ENCODE assay signal across 14 mouse cellular contexts in the genomic region with DNA sequence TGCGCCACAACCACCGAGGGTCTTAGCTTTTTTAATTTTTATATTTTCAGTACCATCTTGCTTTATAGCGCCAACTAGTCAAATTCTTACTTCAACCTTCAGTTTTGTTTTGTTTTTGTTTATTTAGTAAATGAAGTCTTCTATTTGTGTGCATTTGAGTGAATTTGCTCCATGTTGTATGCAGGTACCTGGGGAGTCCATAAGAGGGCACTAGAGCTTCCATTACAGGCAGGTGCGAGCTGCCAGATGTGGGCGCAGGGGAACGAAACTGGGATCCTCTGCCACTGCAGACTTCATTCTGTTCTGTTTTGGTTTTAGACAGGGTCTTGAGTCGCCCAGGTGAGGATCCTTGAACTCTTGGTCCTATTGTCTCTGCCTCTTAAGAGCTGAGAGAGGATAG. TPM values are rescaled to one million over a fixed set of nuclear protein-coding genes. Genes with fewer than 3 reads are reported as not detected.
DNase-seq lines count a peak whose midpoint lies in the region; ATAC-seq and TF ChIP-seq lines count a peak whose summit lies in the region.
"Had no signal": no experiment of that assay in that cellular context is flagged by ENCODE, and none has a peak within 500 bp of the region (broad histone marks: within the 10 kb centered on the region; RNA-seq: fewer than 3 reads in every experiment).

No protein-coding gene starts in this region.

- 0 out of 2 replicates have a peak, but pooled peaks cover 6% of the 10 kb centered on the region for H3K36me3 ChIP-seq in heart, postnatal 0 days (replicated peaks; ENCODE audit: control insufficient read depth, insufficient read depth, low read length)
- peaks cover 5% of the 10 kb centered on the region for H3K36me3 ChIP-seq in heart, embryonic 10.5 days
- H3K36me3 ChIP-seq in midbrain, postnatal 0 days (ENCODE audit: insufficient read depth, low read length), result peaks cover 4% of the 10 kb centered on the region; the same call in 1 of the 2 replicates
- H3K36me3 ChIP-seq in midbrain, embryonic 10.5 days, result peaks cover 8% of the 10 kb centered on the region
- H3K36me3 ChIP-seq in splenic B cell, adult 2 months (ENCODE audit: control insufficient read depth, insufficient read depth, low read length, poor library complexity, severe bottlenecking), result 0 out of 2 replicates have a peak, but pooled peaks cover 1% of the 10 kb centered on the region

- 90% methylated on average over 7 of the region's 7 CpGs for WGBS in heart, postnatal 0 days
- WGBS in heart, embryonic 10.5 days, result 85% methylated on average over 7 of the region's 7 CpGs
- 91% methylated on average over 7 of the region's 7 CpGs for WGBS in midbrain, postnatal 0 days
- whole genome bisulfite sequencing in midbrain, embryonic 10.5 days, result 91% methylated on average over 7 of the region's 7 CpGs

- no peak for DNase-seq in heart, postnatal 0 days (ENCODE audit: low spot score)
- DNase-seq in heart, embryonic 10.5 days (ENCODE audit: low spot score), result no peak
- no peak for DNase-seq in midbrain, postnatal 0 days (ENCODE audit: low spot score)
- DNase-seq in midbrain, embryonic 10.5 days (ENCODE audit: low spot score), result no peak
- DNase-seq in Patski (ENCODE audit: low read depth, low spot score), result no peak
- DNase-seq in splenic B cell, adult 2 months (ENCODE audit: low read depth, low spot score), result peak; percentile 26
- DNase-seq in left cerebral cortex, adult 8-10 months (ENCODE audit: low spot score in 2 of 2), result no peak
- DNase-seq in left cerebral cortex, adult 18-20 months (ENCODE audit: low spot score in 2 of 2), result no peak
- DNase-seq: adrenal gland, postnatal 14 days; cerebellum, adult 11-12 months; kidney, adult 8-10 months; lung, adult 18-20 months had no signal

- H3K9ac ChIP-seq in heart, postnatal 0 days (replicated peaks; ENCODE audit: low read depth, low read length), result no peak overlapping the region
- no peak overlapping the region for H3K9ac ChIP-seq in midbrain, postnatal 0 days (replicated peaks; ENCODE audit: low read length, poor library complexity, severe bottlenecking)

- in situ Hi-C loops in Patski (cut with MboI; ENCODE audit: low pct_unique_long_range_greater_than_20kb), result loop anchor here (5.0 kb wide), 1 partner anchor 41 kb away; no protein-coding TSS in a partner anchor

- POLR2A ChIA-PET in Patski (lab: Charles Lee), result interaction anchor here (0.5 kb wide), 1 partner anchor 624 kb away, joined by 3 read pairs; no protein-coding TSS in a partner anchor

- no peak overlapping the region for H3K4me3 ChIP-seq in heart, postnatal 0 days (ENCODE audit: low read depth, low read length)
- H3K4me3 ChIP-seq in heart, embryonic 10.5 days, result no peak overlapping the region
- H3K4me3 ChIP-seq in midbrain, postnatal 0 days (ENCODE audit: low read depth, low read length), result no peak overlapping the region
- H3K4me3 ChIP-seq in midbrain, embryonic 10.5 days, result no peak overlapping the region
- H3K4me3 ChIP-seq: limb, embryonic 10.5 days had no signal

- H3K9me3 ChIP-seq in heart, postnatal 0 days (replicated peaks; ENCODE audit: control insufficient read depth, low read length), result 0 out of 2 replicates have a peak, but pooled peaks cover 4% of the 10 kb centered on the region
- no peaks in the 10 kb centered on the region; the same call in 1 of the 2 replicates for H3K9me3 ChIP-seq in heart, embryonic 10.5 days
- no peaks in the 10 kb centered on the region for H3K9me3 ChIP-seq in midbrain, postnatal 0 days (ENCODE audit: low read length)
- peaks cover 6% of the 10 kb centered on the region; the same call in 1 of the 2 replicates for H3K9me3 ChIP-seq in midbrain, embryonic 10.5 days (replicated peaks)
- H3K9me3 ChIP-seq: G1E; limb, embryonic 10.5 days had no signal

- H3K27me3 ChIP-seq in heart, postnatal 0 days (ENCODE audit: control insufficient read depth, insufficient read depth, low read length), result no peaks in the 10 kb centered on the region
- no peaks in the 10 kb centered on the region for H3K27me3 ChIP-seq in heart, embryonic 10.5 days (ENCODE audit: insufficient read depth, poor library complexity, severe bottlenecking)
- H3K27me3 ChIP-seq in midbrain, postnatal 0 days (ENCODE audit: insufficient read depth, low read length), result no peaks in the 10 kb centered on the region
- H3K27me3 ChIP-seq in midbrain, embryonic 10.5 days (ENCODE audit: low read depth, poor library complexity, severe bottlenecking), result no peaks in the 10 kb centered on the region
- H3K27me3 ChIP-seq in Patski, result no peaks in the 10 kb centered on the region
- no peaks in the 10 kb centered on the region for H3K27me3 ChIP-seq in splenic B cell, adult 2 months (ENCODE audit: control insufficient read depth, insufficient read depth, low read length, poor library complexity, severe bottlenecking)

- 0 out of 2 replicates have a peak, but pooled peaks cover 5% of the 10 kb centered on the region for H3K4me1 ChIP-seq in heart, postnatal 0 days (ENCODE audit: control insufficient read depth, insufficient read depth)
- no peaks in the 10 kb centered on the region for H3K4me1 ChIP-seq in heart, embryonic 10.5 days
- H3K4me1 ChIP-seq in midbrain, postnatal 0 days (ENCODE audit: insufficient read depth, low read length), result peaks cover 8% of the 10 kb centered on the region; the same call in 1 of the 2 replicates
- H3K4me1 ChIP-seq in midbrain, embryonic 10.5 days, result peaks cover 13% of the 10 kb centered on the region

- no peak overlapping the region for H3K4me2 ChIP-seq in heart, postnatal 0 days (ENCODE audit: low read depth, low read length)
- no peak overlapping the region for H3K4me2 ChIP-seq in midbrain, postnatal 0 days (ENCODE audit: low read depth, low read length, poor library complexity, severe bottlenecking)

- CTCF ChIA-PET in Patski (lab: Charles Lee), result no interaction called here

- TF ChIP-seq EP300 in heart, postnatal 0 days (IDR thresholded peaks at IDR 0.05; ENCODE audit: low read depth), result no peak

- H3K27ac ChIP-seq in heart, postnatal 0 days (ENCODE audit: low read depth), result no peak overlapping the region
- no peak overlapping the region for H3K27ac ChIP-seq in heart, embryonic 10.5 days
- no peak overlapping the region for H3K27ac ChIP-seq in midbrain, postnatal 0 days (ENCODE audit: low read depth, low read length)
- no peak overlapping the region for H3K27ac ChIP-seq in midbrain, embryonic 10.5 days (replicated peaks)
- H3K27ac ChIP-seq: limb, embryonic 10.5 days had no signal

- TF ChIP-seq CTCF in heart, postnatal 0 days (IDR thresholded peaks at IDR 0.05; ENCODE audit: low read depth), result 0 out of 2 replicates have a peak, but pooled peaks have one; percentile 20
- peak; percentile 37 for TF ChIP-seq CTCF in midbrain, postnatal 0 days (IDR thresholded peaks at IDR 0.05)
- TF ChIP-seq CTCF in Patski (IDR thresholded peaks at IDR 0.05), result peak; percentile 28

- ATAC-seq in heart, postnatal 0 days (ENCODE audit: insufficient read depth, low read depth), result no peak
- ATAC-seq in midbrain, postnatal 0 days (ENCODE audit: low FRiP score), result no peak
- ATAC-seq in Patski, result no peak

RNA-seq across cellular contexts. Expression of a gene that starts 1.9 kb away (rescaled TPM):
- 0.70 and 0.80 TPM in 2 replicates for total RNA-seq in heart, postnatal 0 days (2014; rRNA removed; ENCODE audit: low replicate concordance)
- 2.2 and 2.5 TPM in 2 replicates for polyA plus RNA-seq in heart, postnatal 0 days (2015; fragmentation: Nextera tagmentation; extraction: Ambion mirVana)
- 3.7 and 6.3 TPM in 2 replicates for polyA plus RNA-seq in heart, embryonic 10.5 days (2016; fragmentation: Nextera tagmentation; extraction: Ambion mirVana)
- 20.4 and 24.5 TPM in 2 replicates for total RNA-seq in midbrain, postnatal 0 days (2014; rRNA removed)
- 14.7 and 16.2 TPM in 2 replicates for polyA plus RNA-seq in midbrain, postnatal 0 days (2015; fragmentation: Nextera tagmentation; extraction: Ambion mirVana)
- polyA plus RNA-seq in midbrain, embryonic 10.5 days (2016; fragmentation: Nextera tagmentation; extraction: Ambion mirVana), result 8.8 and 9.3 TPM in 2 replicates
- polyA plus RNA-seq in Patski (2021), result 5.3 TPM
- 10 to 100 TPM; 13.7 to 16.2 (median 14.9) TPM for total RNA-seq in left cerebral cortex, adult 8-10 months (2022)
- 10 to 100 TPM; 17.6 to 18.9 TPM for total RNA-seq in left cerebral cortex, adult 18-20 months (2021)

RNA-seq across cellular contexts. Expression of a gene that starts 8.2 kb away (rescaled TPM):
- total RNA-seq in heart, postnatal 0 days (2014; rRNA removed; ENCODE audit: low replicate concordance), result 2.7 TPM in 1 of 2 replicates, not detected in the other
- polyA plus RNA-seq in heart, postnatal 0 days (2015; fragmentation: Nextera tagmentation; extraction: Ambion mirVana), result 0.55 and 0.56 TPM in 2 replicates
- polyA plus RNA-seq in heart, embryonic 10.5 days (2016; fragmentation: Nextera tagmentation; extraction: Ambion mirVana), result 4.4 and 5.7 TPM in 2 replicates
- 11.7 and 12.3 TPM in 2 replicates for total RNA-seq in midbrain, postnatal 0 days (2014; rRNA removed)
- 12.7 and 13.1 TPM in 2 replicates for polyA plus RNA-seq in midbrain, postnatal 0 days (2015; fragmentation: Nextera tagmentation; extraction: Ambion mirVana)
- 9.7 and 10.3 TPM in 2 replicates for polyA plus RNA-seq in midbrain, embryonic 10.5 days (2016; fragmentation: Nextera tagmentation; extraction: Ambion mirVana)
- 6.1 TPM for polyA plus RNA-seq in Patski (2021)
- total RNA-seq in left cerebral cortex, adult 8-10 months (2022), result 10 to 100 TPM; 14.3 to 21.6 (median 18.6) TPM
- total RNA-seq in left cerebral cortex, adult 18-20 months (2021), result 10 to 100 TPM; 20.0 to 20.9 TPM

RNA-seq across cellular contexts. Expression of a gene that starts 44.7 kb away (rescaled TPM):
- total RNA-seq in heart, postnatal 0 days (2014; rRNA removed; ENCODE audit: low replicate concordance), result 7.5 and 12.8 TPM in 2 replicates
- 6.5 and 7.7 TPM in 2 replicates for polyA plus RNA-seq in heart, postnatal 0 days (2015; fragmentation: Nextera tagmentation; extraction: Ambion mirVana)
- 8.2 and 9.5 TPM in 2 replicates for polyA plus RNA-seq in heart, embryonic 10.5 days (2016; fragmentation: Nextera tagmentation; extraction: Ambion mirVana)
- 15.7 and 18.0 TPM in 2 replicates for total RNA-seq in midbrain, postnatal 0 days (2014; rRNA removed)
- polyA plus RNA-seq in midbrain, postnatal 0 days (2015; fragmentation: Nextera tagmentation; extraction: Ambion mirVana), result 7.9 and 8.5 TPM in 2 replicates
- 10.6 and 12.8 TPM in 2 replicates for polyA plus RNA-seq in midbrain, embryonic 10.5 days (2016; fragmentation: Nextera tagmentation; extraction: Ambion mirVana)
- polyA plus RNA-seq in Patski (2021), result 11.3 TPM
- 10 to 100 TPM; 17.5 to 22.5 (median 18.0) TPM for total RNA-seq in left cerebral cortex, adult 8-10 months (2022)
- 10 to 100 TPM; 19.8 to 22.5 TPM for total RNA-seq in left cerebral cortex, adult 18-20 months (2021)

RNA-seq across cellular contexts. Expression of a gene that starts 45.7 kb away (rescaled TPM):
- total RNA-seq in heart, postnatal 0 days (2014; rRNA removed; ENCODE audit: low replicate concordance), result 2.4 and 3.1 TPM in 2 replicates
- polyA plus RNA-seq in heart, postnatal 0 days (2015; fragmentation: Nextera tagmentation; extraction: Ambion mirVana), result 8.3 and 9.3 TPM in 2 replicates
- 10.5 and 10.8 TPM in 2 replicates for polyA plus RNA-seq in heart, embryonic 10.5 days (2016; fragmentation: Nextera tagmentation; extraction: Ambion mirVana)
- 10.7 and 16.3 TPM in 2 replicates for total RNA-seq in midbrain, postnatal 0 days (2014; rRNA removed)
- 11.7 and 11.9 TPM in 2 replicates for polyA plus RNA-seq in midbrain, postnatal 0 days (2015; fragmentation: Nextera tagmentation; extraction: Ambion mirVana)
- polyA plus RNA-seq in midbrain, embryonic 10.5 days (2016; fragmentation: Nextera tagmentation; extraction: Ambion mirVana), result 12.7 and 17.5 TPM in 2 replicates
- polyA plus RNA-seq in Patski (2021), result 12.8 TPM
- total RNA-seq in left cerebral cortex, adult 8-10 months (2022), result 10 to 100 TPM; 20.5 to 23.8 (median 21.1) TPM
- 10 to 100 TPM; 23.9 to 24.1 TPM for total RNA-seq in left cerebral cortex, adult 18-20 months (2021)

RNA-seq across cellular contexts. Expression of a gene that starts 46.4 kb away (rescaled TPM):
- total RNA-seq in heart, postnatal 0 days (2014; rRNA removed; ENCODE audit: low replicate concordance), result 2.5 and 5.3 TPM in 2 replicates
- polyA plus RNA-seq in heart, postnatal 0 days (2015; fragmentation: Nextera tagmentation; extraction: Ambion mirVana), result 2.5 and 3.0 TPM in 2 replicates
- polyA plus RNA-seq in heart, embryonic 10.5 days (2016; fragmentation: Nextera tagmentation; extraction: Ambion mirVana), result 2.1 and 3.7 TPM in 2 replicates
- total RNA-seq in midbrain, postnatal 0 days (2014; rRNA removed), result 6.6 and 7.9 TPM in 2 replicates
- 5.4 and 5.8 TPM in 2 replicates for polyA plus RNA-seq in midbrain, postnatal 0 days (2015; fragmentation: Nextera tagmentation; extraction: Ambion mirVana)
- polyA plus RNA-seq in midbrain, embryonic 10.5 days (2016; fragmentation: Nextera tagmentation; extraction: Ambion mirVana), result 5.4 and 7.3 TPM in 2 replicates
- polyA plus RNA-seq in Patski (2021), result 9.3 TPM
- 1 to 10 TPM; 8.0 to 9.5 (median 8.8) TPM for total RNA-seq in left cerebral cortex, adult 8-10 months (2022)
- total RNA-seq in left cerebral cortex, adult 18-20 months (2021), result 1 to 10 TPM; 9.6 to 9.8 TPM
